Mouse (Mus musculus) midbrain, embryonic 14.5 days (tissue): ENCODE data around the gene Ccl17. TPM values are rescaled to one million over a fixed set of nuclear protein-coding genes. Genes with fewer than 3 reads are reported as not detected.
"Not testable (repeated sequence)": the region's sequence is repeated elsewhere in the genome, so short reads cannot be mapped to it uniquely, and the experiment has no call there.

Experiments used
- ATAC-seq: fragments of 200-750 bp; cut with Nextera tagmentation; 2 replicates; pipeline ENCODE4 v1.8.0; 2017; ENCODE audit warnings: moderate number of reproducible peaks, moderate library complexity; ENCODE audit not compliant: low FRiP score, low TSS enrichment
- DNase-seq: peaks from one replicate; pipeline ENCODE4 v3.0.0-alpha.2; 2015
- H3K27ac ChIP-seq: fragments of 300-500 bp; sonication (generic); replicated peaks from 2 replicates; pipeline ENCODE4 v1.5.1; 2014; ENCODE audit warnings: mild to moderate bottlenecking, low read depth, low read length, moderate library complexity
- H3K27me3 ChIP-seq: fragments of 300-500 bp; sonication (generic); 2 replicates; pipeline ENCODE4 v1.6.1; 2014; ENCODE audit warnings: low read length, control low read depth, mixed read lengths; ENCODE audit not compliant: control insufficient read depth, insufficient read depth
- H3K36me3 ChIP-seq: fragments of 300-500 bp; sonication (generic); 2 replicates; pipeline ENCODE4 v1.6.1; 2014; ENCODE audit warnings: low read length, control low read depth; ENCODE audit not compliant: control insufficient read depth, insufficient read depth
- H3K4me1 ChIP-seq: fragments of 300-500 bp; sonication (generic); 2 replicates; pipeline ENCODE4 v1.6.1; 2014; ENCODE audit warnings: mild to moderate bottlenecking, antibody characterized with exemption, low read length, control low read depth; ENCODE audit not compliant: control insufficient read depth, insufficient read depth
- H3K4me2 ChIP-seq: fragments of 300-500 bp; sonication (generic); 2 replicates; pipeline ENCODE4 v1.6.1; 2014; ENCODE audit warnings: mild to moderate bottlenecking, low read length, moderate library complexity
- H3K4me3 ChIP-seq: fragments of 300-500 bp; sonication (generic); replicated peaks from 2 replicates; pipeline ENCODE4 v1.5.1; 2014; ENCODE audit warnings: low read depth, low read length
- H3K9ac ChIP-seq: fragments of 300-500 bp; sonication (generic); replicated peaks from 2 replicates; pipeline ENCODE4 v1.6.1; 2014; ENCODE audit warnings: mild to moderate bottlenecking, low read length, moderate library complexity
- H3K9me3 ChIP-seq: fragments of 300-500 bp; sonication (generic); 2 replicates; pipeline ENCODE4 v1.6.1; 2016; ENCODE audit warnings: low read length, control low read depth, mixed read lengths; ENCODE audit not compliant: control insufficient read depth
- WGBS: fragments of 180-500 bp; shearing (Covaris S2); extraction: QIAGEN DNeasy Blood & Tissue Kit; methylation state at CpG from one replicate; pipeline ENCODE4 v1.1.7; 2014; 5-methylcytosine and 5-hydroxymethylcytosine counted together
- polyA plus RNA-seq: library from polyadenylated mRNA; unstranded; fragments of >200 nt; fragmentation: Nextera tagmentation; extraction: Ambion mirVana; gene quantifications from 2 replicates; pipeline ENCODE4 v1.2.1, GENCODE M21; 2014

The Ccl17 gene
- polyA plus RNA-seq, 1 experiment from 2014 or later: not detected

GRCm38 (mm10) chr8:94841183-94841582 is 30.9 kb downstream of the Ccl17 start:
- WGBS: 55% methylated on average over 2 of the region's 2 CpGs
- peaks cover 25% of the 10 kb centered on the region for H3K36me3 ChIP-seq
- peaks cover 15% of the 10 kb centered on the region for H3K4me1 ChIP-seq
- H3K4me2 ChIP-seq: no peak overlapping the region
- H3K27me3 ChIP-seq: no peaks in the 10 kb centered on the region
- H3K4me3 ChIP-seq: no peak overlapping the region
- no peak overlapping the region for H3K9ac ChIP-seq
- no peak overlapping the region for H3K27ac ChIP-seq
- no peaks in the 10 kb centered on the region for H3K9me3 ChIP-seq
- ATAC-seq (no peak), DNase-seq (no peak)

- Histone ChIP-seq H3K4me2 (no peak overlapping the region), H3K36me3 (peaks cover 88% of the 10 kb centered on the region), H3K4me1 (no peaks in the 10 kb centered on the region), H3K9ac (no peak overlapping the region), H3K9me3 (no peaks in the 10 kb centered on the region), H3K27ac (no peak overlapping the region), H3K4me3 (no peak overlapping the region), H3K27me3 (no peaks in the 10 kb centered on the region)
- DNase-seq (no peak), ATAC-seq (no peak)
- WGBS: 94% methylated on average over 5 of the region's 5 CpGs
Measured at GRCm38 (mm10) chr8:94850049-94850448, 39.8 kb downstream of the Ccl17 start.

GRCm38 (mm10) chr8:94854761-94855160 is 44.5 kb downstream of the Ccl17 start:
- not testable (repeated sequence) for H3K4me1 ChIP-seq, H3K27ac ChIP-seq, H3K27me3 ChIP-seq, H3K9ac ChIP-seq, DNase-seq, H3K9me3 ChIP-seq, H3K4me2 ChIP-seq, ATAC-seq, H3K4me3 ChIP-seq
- 90% methylated on average over 11 of the region's 11 CpGs for WGBS
- peaks cover 52% of the 10 kb centered on the region for H3K36me3 ChIP-seq

- WGBS: 30% methylated on average over 5 of the region's 5 CpGs
Measured at GRCm38 (mm10) chr8:94857011-94857345, 46.7 kb downstream of the Ccl17 start.

GRCm38 (mm10) chr8:94857346-94858173 is 47.3 kb downstream of the Ccl17 start, which contains the start of gene Polr2c:
Gene Polr2c, plus strand, starts transcription at chr8:94857450.
- under 1% methylated on average over 68 of the region's 68 CpGs for WGBS
- Histone ChIP-seq H3K27ac (peak within 1 kb of the TSS; percentile 67), H3K9me3 (no peaks in the 10 kb centered on the region), H3K27me3 (no peaks in the 10 kb centered on the region), H3K36me3 (peaks cover 40% of the 10 kb centered on the region), H3K4me2 (peak within 1 kb of the TSS; percentile 89), H3K9ac (peak within 1 kb of the TSS; percentile 91), H3K4me1 (peaks cover 6% of the 10 kb centered on the region), H3K4me3 (peak within 1 kb of the TSS; percentile 94)
- ATAC-seq: peak; percentile 77
- DNase-seq: peak; percentile 96

More at GRCm38 (mm10) chr8:94857011-94857345, 46.7 kb downstream of the Ccl17 start:
- H3K4me1 ChIP-seq: peaks cover 6% of the 10 kb centered on the region
- no peak overlapping the region for H3K9ac ChIP-seq
- ATAC-seq (no peak; the same call in 1 of the 2 replicates), DNase-seq (no peak)
- peak overlapping the region; percentile 22; the same call in 1 of the 2 replicates for H3K4me2 ChIP-seq
- H3K27me3 ChIP-seq: no peaks in the 10 kb centered on the region
- peaks cover 44% of the 10 kb centered on the region for H3K36me3 ChIP-seq
- no peaks in the 10 kb centered on the region for H3K9me3 ChIP-seq
- H3K27ac ChIP-seq: no peak overlapping the region
- peak overlapping the region; percentile 94; the same call in 1 of the 2 replicates for H3K4me3 ChIP-seq

- Histone ChIP-seq H3K4me1 (peaks cover 6% of the 10 kb centered on the region), H3K9me3 (no peaks in the 10 kb centered on the region), H3K4me3 (no peak overlapping the region), H3K36me3 (peaks cover 54% of the 10 kb centered on the region), H3K9ac (no peak overlapping the region), H3K4me2 (no peak overlapping the region), H3K27ac (no peak overlapping the region), H3K27me3 (no peaks in the 10 kb centered on the region)
- WGBS: 78% methylated on average over 8 of the region's 8 CpGs
- peak; percentile 80 for DNase-seq
- no peak for ATAC-seq
Measured at GRCm38 (mm10) chr8:94861352-94861910, 51.2 kb downstream of the Ccl17 start.

Other genes with a start within 250 kb of the Ccl17 start
- 46.1 and 54.4 TPM in 2 replicates for gene Rspry1, start 208.5 kb upstream of the Ccl17 start, polyA plus RNA-seq
- 71.9 and 91.9 TPM in 2 replicates for gene Fam192a, start 208.5 kb upstream of the Ccl17 start, polyA plus RNA-seq
- gene Arl2bp, start 143.9 kb upstream of the Ccl17 start, polyA plus RNA-seq: 83.0 and 99.4 TPM in 2 replicates
- gene Pllp, start 114.2 kb upstream of the Ccl17 start, polyA plus RNA-seq: 0.82 and 1.3 TPM in 2 replicates
- gene Ccl22, start 64.9 kb upstream of the Ccl17 start, polyA plus RNA-seq: 0.67 TPM in 1 of 2 replicates, not detected in the other
- gene Cx3cl1, start 38.4 kb upstream of the Ccl17 start, polyA plus RNA-seq: 19.1 and 21.8 TPM in 2 replicates
- gene Coq9, start 27.9 kb downstream of the Ccl17 start, polyA plus RNA-seq: 54.9 and 56.0 TPM in 2 replicates
- gene Ciapin1, start 27.9 kb downstream of the Ccl17 start, polyA plus RNA-seq: 166 and 200 TPM in 2 replicates
- gene Polr2c, start 47.0 kb downstream of the Ccl17 start, polyA plus RNA-seq: 117 and 127 TPM in 2 replicates
- gene Dok4, start 65.9 kb downstream of the Ccl17 start, polyA plus RNA-seq: 65.0 and 77.9 TPM in 2 replicates
- 3.6 and 5.2 TPM in 2 replicates for gene Ccdc102a, start 107.6 kb downstream of the Ccl17 start, polyA plus RNA-seq
- 0.12 TPM in 1 of 2 replicates, not detected in the other for gene Adgrg5, start 113.2 kb downstream of the Ccl17 start, polyA plus RNA-seq
- gene Adgrg1, start 164.3 kb downstream of the Ccl17 start, polyA plus RNA-seq: 112 and 165 TPM in 2 replicates
- 0.24 and 1.3 TPM in 2 replicates for gene Adgrg3, start 207.2 kb downstream of the Ccl17 start, polyA plus RNA-seq
- gene Drc7, start 244.7 kb downstream of the Ccl17 start, polyA plus RNA-seq: 1.2 TPM in 2 replicates